Mouse (Mus musculus) 416B (cell line): ENCODE data around the gene Vps54.

Experiments
- DNase-seq: peaks from one replicate; pipeline ENCODE4 v3.0.0; 2011; ENCODE audit warnings: low read depth

The Vps54 gene

GRCm38 (mm10) chr11:21339088-21339487 lies 100.0 kb downstream of the Vps54 start:
- no peak for DNase-seq

- no peak for DNase-seq
These were observed 104.4 kb downstream of the Vps54 start for GRCm38 (mm10) chr11:21343490-21343889.

- no peak for DNase-seq
These were observed 106.9 kb downstream of the Vps54 start for GRCm38 (mm10) chr11:21346020-21346419.

- DNase-seq = no peak
These were observed 109.8 kb downstream of the Vps54 start for GRCm38 (mm10) chr11:21348890-21349289.

- DNase-seq = no peak
These were observed 112.2 kb downstream of the Vps54 start for GRCm38 (mm10) chr11:21351296-21351695.

- DNase-seq = no peak
These were observed 124.3 kb downstream of the Vps54 start for GRCm38 (mm10) chr11:21363144-21363940.

GRCm38 (mm10) chr11:21368466-21368865 lies 129.4 kb downstream of the Vps54 start:
- peak; percentile 22 for DNase-seq

GRCm38 (mm10) chr11:21369248-21370016 lies 130.4 kb downstream of the Vps54 start:
- peak; percentile 64 for DNase-seq

- peak; percentile 92 for DNase-seq
These were observed 131.5 kb downstream of the Vps54 start for GRCm38 (mm10) chr11:21370399-21371121.
